Mouse (Mus musculus) liver, postnatal 0 days (tissue): ENCODE measurements at regions not wholly inside any gene's neighbourhood (a gene's known extent, or its start where the extent isn't known, plus 50 kb on each side); places are given as distances from the start of the nearest gene placed in this dataset.

ENCODE experiments used
- ATAC-seq: fragments of 200-750 bp; cut with Nextera tagmentation; 2 replicates; pipeline ENCODE4 v1.8.0; 2017; ENCODE audit warnings: mild to moderate bottlenecking, moderate library complexity
- DNase-seq: peaks from one replicate; pipeline ENCODE4 v3.0.0-alpha.2; 2016
- H3K27ac ChIP-seq: fragments of 300-500 bp; sonication (generic); 2 replicates; pipeline ENCODE4 v1.5.1; 2014; ENCODE audit warnings: antibody characterized with exemption, moderate library complexity, mild to moderate bottlenecking, low read depth
- H3K27me3 ChIP-seq: fragments of 300-500 bp; sonication (generic); 2 replicates; pipeline ENCODE4 v1.6.1; 2014; ENCODE audit warnings: low read length, control low read depth, mixed read lengths; ENCODE audit not compliant: insufficient read depth
- H3K36me3 ChIP-seq: fragments of 300-500 bp; sonication (generic); replicated peaks from 2 replicates; pipeline ENCODE4 v1.6.1; 2014; ENCODE audit warnings: mild to moderate bottlenecking, control low read depth, low read length, moderate library complexity, mixed read lengths; ENCODE audit not compliant: insufficient read depth
- H3K4me1 ChIP-seq: fragments of 300-500 bp; sonication (generic); 2 replicates; pipeline ENCODE4 v1.6.1; 2014; ENCODE audit warnings: antibody characterized with exemption, mild to moderate bottlenecking, control low read depth; ENCODE audit not compliant: insufficient read depth
- H3K4me2 ChIP-seq: fragments of 300-500 bp; sonication (generic); 2 replicates; pipeline ENCODE4 v1.6.1; 2014; ENCODE audit warnings: low read depth, mild to moderate bottlenecking, low read length, moderate library complexity, mixed read lengths
- H3K4me3 ChIP-seq: fragments of 300-500 bp; sonication (generic); 2 replicates; pipeline ENCODE4 v1.5.1; 2014; ENCODE audit warnings: low read depth, low read length
- H3K9ac ChIP-seq: fragments of 300-500 bp; sonication (generic); replicated peaks from 2 replicates; pipeline ENCODE4 v1.6.1; 2014; ENCODE audit warnings: mild to moderate bottlenecking, moderate library complexity
- H3K9me3 ChIP-seq: fragments of 300-500 bp; sonication (generic); 2 replicates; pipeline ENCODE4 v1.6.1; 2016; ENCODE audit warnings: mild to moderate bottlenecking, control low read depth, low read length, mixed read lengths
- CTCF ChIP-seq: sonication (generic); IDR thresholded peaks from 2 replicates; pipeline ENCODE4 v1.5.1; 2016; ENCODE audit warnings: antibody characterized with exemption, low read depth
- EP300 ChIP-seq: IDR thresholded peaks from 2 replicates; pipeline ENCODE4 v1.6.1; 2016; ENCODE audit warnings: antibody characterized with exemption, low read depth, mild to moderate bottlenecking
- WGBS: fragments of 180-500 bp; shearing (Covaris S2); extraction: QIAGEN DNeasy Blood & Tissue Kit; methylation state at CpG from one replicate; pipeline ENCODE4 v1.1.7; 2014; ENCODE audit not compliant: insufficient replicate concordance; 5-methylcytosine and 5-hydroxymethylcytosine counted together

GRCm38 (mm10) chr16:75362095-75362494, 223.8 kb downstream of the Lipi start:
- Histone ChIP-seq H3K4me3 (no peak overlapping the region), H3K27ac (no peak overlapping the region), H3K4me1 (no peaks in the 10 kb centered on the region), H3K27me3 (no peaks in the 10 kb centered on the region), H3K36me3 (no peaks in the 10 kb centered on the region), H3K4me2 (no peak overlapping the region), H3K9ac (no peak overlapping the region), H3K9me3 (no peaks in the 10 kb centered on the region)
- no peak for TF ChIP-seq EP300
- peak; percentile 46 for TF ChIP-seq CTCF
- DNase-seq = no peak
- ATAC-seq = no peak
- 61% methylated on average over 4 of the region's 4 CpGs for WGBS

- Histone ChIP-seq H3K9ac (no peak overlapping the region), H3K27me3 (no peaks in the 10 kb centered on the region), H3K9me3 (no peaks in the 10 kb centered on the region), H3K4me1 (no peaks in the 10 kb centered on the region), H3K27ac (no peak overlapping the region), H3K4me3 (no peak overlapping the region), H3K36me3 (no peaks in the 10 kb centered on the region), H3K4me2 (no peak overlapping the region)
- DNase-seq (no peak), ATAC-seq (no peak)
- no peak for TF ChIP-seq EP300
- no peak for TF ChIP-seq CTCF
- WGBS = 56% methylated on average over 4 of the region's 4 CpGs
These were observed 225.1 kb downstream of the Lipi start for GRCm38 (mm10) chr16:75360791-75361190.

- Histone ChIP-seq H3K36me3 (no peaks in the 10 kb centered on the region), H3K4me1 (no peaks in the 10 kb centered on the region), H3K27me3 (no peaks in the 10 kb centered on the region), H3K4me2 (no peak overlapping the region), H3K9me3 (no peaks in the 10 kb centered on the region), H3K4me3 (no peak overlapping the region), H3K9ac (no peak overlapping the region), H3K27ac (no peak overlapping the region)
- ATAC-seq (no peak), DNase-seq (no peak)
- no peak for TF ChIP-seq EP300
- TF ChIP-seq CTCF = no peak
- 60% methylated on average over 1 of the region's 1 CpGs for WGBS
These were observed 232.5 kb downstream of the Lipi start for GRCm38 (mm10) chr16:75353394-75353793.

GRCm38 (mm10) chr16:75344201-75344927, 241.5 kb downstream of the Lipi start:
- WGBS = 59% methylated on average over 8 of the region's 8 CpGs
- Histone ChIP-seq H3K4me1 (no peaks in the 10 kb centered on the region), H3K27me3 (no peaks in the 10 kb centered on the region), H3K9ac (no peak overlapping the region), H3K36me3 (no peaks in the 10 kb centered on the region), H3K27ac (no peak overlapping the region), H3K9me3 (no peaks in the 10 kb centered on the region), H3K4me2 (no peak overlapping the region; the same call in 1 of the 2 replicates), H3K4me3 (no peak overlapping the region)
- no peak for TF ChIP-seq EP300
- no peak for TF ChIP-seq CTCF
- ATAC-seq = no peak
- no peak for DNase-seq

GRCm38 (mm10) chr16:75343028-75343901, 242.6 kb downstream of the Lipi start:
- peak overlapping the region; percentile 22; the same call in 1 of the 2 replicates for H3K4me2 ChIP-seq

GRCm38 (mm10) chr16:75334228-75334627, 251.6 kb downstream of the Lipi start:
- WGBS = 66% methylated on average over 2 of the region's 2 CpGs

More at GRCm38 (mm10) chr16:75343028-75343901, 242.6 kb downstream of the Lipi start:
- no peak overlapping the region for H3K27ac ChIP-seq
- no peak overlapping the region for H3K9ac ChIP-seq
- no peaks in the 10 kb centered on the region for H3K36me3 ChIP-seq
- H3K4me3 ChIP-seq = no peak overlapping the region
- peak; percentile 13 for DNase-seq
- no peaks in the 10 kb centered on the region for H3K9me3 ChIP-seq
- H3K27me3 ChIP-seq = no peaks in the 10 kb centered on the region
- 23% methylated on average over 11 of the region's 11 CpGs for WGBS
- H3K4me1 ChIP-seq = no peaks in the 10 kb centered on the region
- TF ChIP-seq EP300 = peak; percentile 94
- peak; percentile 66 for TF ChIP-seq CTCF
- ATAC-seq = peak; percentile 94

More at GRCm38 (mm10) chr16:75334228-75334627, 251.6 kb downstream of the Lipi start:
- no peak overlapping the region for H3K27ac ChIP-seq
- H3K27me3 ChIP-seq = no peaks in the 10 kb centered on the region
- no peak overlapping the region for H3K4me3 ChIP-seq
- H3K9me3 ChIP-seq = no peaks in the 10 kb centered on the region
- no peak overlapping the region for H3K9ac ChIP-seq
- no peak overlapping the region for H3K4me2 ChIP-seq
- H3K36me3 ChIP-seq = no peaks in the 10 kb centered on the region
- DNase-seq (no peak), ATAC-seq (no peak)
- H3K4me1 ChIP-seq = no peaks in the 10 kb centered on the region
- TF ChIP-seq CTCF (no peak), EP300 (no peak)
